Mouse (Mus musculus) CH12.LX (cell line): ENCODE results near the gene Lypd3. TPM values are rescaled to one million over a fixed set of nuclear protein-coding genes. Genes with fewer than 3 reads are reported as not detected.

Experiments
- DNase-seq: peaks from one replicate; pipeline ENCODE4 v3.0.0-alpha.2; 2013; ENCODE audit errors: extremely low read depth
- H3K27ac ChIP-seq: 2 replicates; pipeline ENCODE4 v1.5.1; 2012; ENCODE audit warnings: low read depth, mild to moderate bottlenecking, control low read depth, moderate library complexity; ENCODE audit not compliant: insufficient read depth
- H3K27me3 ChIP-seq: replicated peaks from 2 replicates; pipeline ENCODE3; 2012; ENCODE audit warnings: inconsistent platforms
- H3K36me3 ChIP-seq, 2 experiments: replicated peaks in 1 of 2; 2 replicates each; pipeline versions ENCODE3 to v1.6.1; 2012; ENCODE audit warnings: inconsistent platforms in 1 of 2, low read length in 1 of 2, mild to moderate bottlenecking in 1 of 2, mixed read lengths in 1 of 2, moderate library complexity in 1 of 2; ENCODE audit not compliant: control insufficient read depth in 1 of 2, insufficient read depth in 1 of 2
- H3K4me1 ChIP-seq, 2 experiments: 2 replicates each; pipeline ENCODE4 v1.6.1; 2012; ENCODE audit warnings: inconsistent platforms in 1 of 2, moderate library complexity in 1 of 2; ENCODE audit not compliant: insufficient read depth in 2 of 2, control insufficient read depth in 1 of 2
- H3K4me2 ChIP-seq: 2 replicates; pipeline ENCODE4 v1.6.1; 2012; ENCODE audit warnings: low read depth, mild to moderate bottlenecking, control low read depth; ENCODE audit not compliant: poor library complexity, insufficient read depth, severe bottlenecking
- H3K4me3 ChIP-seq, 3 experiments: fragments of 150-350 bp in 1 of 3; sonication (generic) in 1 of 3; replicated peaks in 1 of 3; 2 replicates each; pipeline versions ENCODE3 to v1.5.1; 2011 to 2012; ENCODE audit warnings: low read depth in 2 of 3, low read length in 2 of 3, mild to moderate bottlenecking in 2 of 3, moderate library complexity in 2 of 3, control low read depth in 1 of 3, improper control_type of control experiment in 1 of 3, inconsistent platforms in 1 of 3, mixed read lengths in 1 of 3; ENCODE audit not compliant: poor library complexity in 1 of 3
- H3K79me2 ChIP-seq: replicated peaks from 2 replicates; pipeline ENCODE4 v1.6.1; 2012; ENCODE audit warnings: mild to moderate bottlenecking, moderate library complexity; ENCODE audit not compliant: control insufficient read depth, poor library complexity, insufficient read depth, severe bottlenecking; ENCODE audit errors: extremely low read depth
- H3K9ac ChIP-seq: 2 replicates; pipeline ENCODE4 v1.6.1; 2012; ENCODE audit warnings: low read depth, mild to moderate bottlenecking, control low read depth, moderate library complexity; ENCODE audit not compliant: insufficient read depth
- H3K9me3 ChIP-seq: replicated peaks from 2 replicates; pipeline ENCODE3; 2012; ENCODE audit warnings: low read length, inconsistent platforms, mixed read lengths
- CHD1 ChIP-seq: IDR thresholded peaks from 2 replicates; pipeline ENCODE4 v1.6.1; 2012; ENCODE audit warnings: low read depth, low read length, improper control_type of control experiment, inconsistent platforms
- CHD2 ChIP-seq: IDR thresholded peaks from 2 replicates; pipeline ENCODE4 v1.6.1; 2011; ENCODE audit warnings: low read length, improper control_type of control experiment
- CTCF ChIP-seq, 2 experiments: IDR thresholded peaks in 1 of 2; conservative IDR thresholded peaks in 1 of 2; 2 replicates each; pipeline ENCODE4 v1.5.1; 2011 to 2012; ENCODE audit warnings: low read depth in 2 of 2, low read length in 2 of 2, improper control_type of control experiment in 1 of 2, inconsistent platforms in 1 of 2, mild to moderate bottlenecking in 1 of 2, moderate library complexity in 1 of 2
- E2F4 ChIP-seq: IDR thresholded peaks from 2 replicates; pipeline ENCODE4 v1.6.1; 2011; ENCODE audit warnings: low read depth, low read length, improper control_type of control experiment; ENCODE audit not compliant: insufficient replicate concordance
- ETS1 ChIP-seq: conservative IDR thresholded peaks from 2 replicates; pipeline ENCODE4 v1.6.1; 2012; ENCODE audit warnings: low read depth, mild to moderate bottlenecking, inconsistent platforms, low read length, improper control_type of control experiment, moderate library complexity
- HCFC1 ChIP-seq: IDR thresholded peaks from 2 replicates; pipeline ENCODE4 v1.6.1; 2012; ENCODE audit warnings: low read depth, mild to moderate bottlenecking, inconsistent platforms, low read length, improper control_type of control experiment
- JUND ChIP-seq: conservative IDR thresholded peaks from 2 replicates; pipeline ENCODE4 v1.6.1; 2011; ENCODE audit warnings: low read depth, low read length, improper control_type of control experiment
- MAX ChIP-seq: IDR thresholded peaks from 2 replicates; pipeline ENCODE4 v1.6.1; 2011; ENCODE audit warnings: low read length, improper control_type of control experiment
- MEF2A ChIP-seq: IDR thresholded peaks from 2 replicates; pipeline ENCODE4 v1.6.1; 2014; ENCODE audit warnings: low read depth, mild to moderate bottlenecking, inconsistent platforms, low read length, improper control_type of control experiment, borderline replicate concordance
- NELFE ChIP-seq: IDR thresholded peaks from 2 replicates; pipeline ENCODE4 v1.6.1; 2011; ENCODE audit warnings: low read depth, low read length, improper control_type of control experiment
- NRF1 ChIP-seq: IDR thresholded peaks from 2 replicates; pipeline ENCODE4 v1.6.1; 2014; ENCODE audit warnings: low read depth, mild to moderate bottlenecking, inconsistent platforms, low read length, improper control_type of control experiment, moderate library complexity
- POLR2A ChIP-seq: IDR thresholded peaks from 2 replicates; pipeline ENCODE4 v1.6.1; 2011; ENCODE audit warnings: low read depth, mild to moderate bottlenecking, improper control_type of control experiment, low read length
- RCOR1 ChIP-seq: conservative IDR thresholded peaks from 2 replicates; pipeline ENCODE4 v1.6.1; 2012; ENCODE audit warnings: low read depth, mild to moderate bottlenecking, inconsistent platforms, low read length, improper control_type of control experiment
- SMC3 ChIP-seq: IDR thresholded peaks from 2 replicates; pipeline ENCODE4 v1.6.1; 2011; ENCODE audit warnings: low read depth, low read length, improper control_type of control experiment
- USF1 ChIP-seq: IDR thresholded peaks from 2 replicates; pipeline ENCODE4 v1.6.1; 2014; ENCODE audit warnings: low read depth, mild to moderate bottlenecking, inconsistent platforms, low read length, improper control_type of control experiment
- ZC3H11A ChIP-seq: IDR thresholded peaks from 2 replicates; pipeline ENCODE4 v1.6.1; 2012; ENCODE audit warnings: low read depth, mild to moderate bottlenecking, inconsistent platforms, low read length, improper control_type of control experiment
- dilution Hi-C: fragments of 300-500 bp; cut with MboI; formaldehyde crosslinking; loops from 2 replicates; pipeline ENCODE4 v1.14.3; 2020; ENCODE audit warnings: low sequenced_read_pairs; ENCODE audit not compliant: extremely low pct_unique_long_range_greater_than_20kb, extremely low pct_ligation_motif_present
- in situ Hi-C: fragments of 300-500 bp; cut with MboI; formaldehyde crosslinking; loops from 3 replicates; pipeline ENCODE4 v1.14.3; 2019; ENCODE audit warnings: low sequenced_read_pairs, low pct_ligation_motif_present, low pct_unique_long_range_greater_than_20kb, mixed read lengths
- polyA plus RNA-seq: library from polyadenylated mRNA; unstranded; fragments of >175 nt; gene quantifications from 2 replicates; pipeline ENCODE4 v1.2.1, GENCODE M21; 2012; ENCODE audit warnings: low read depth; ENCODE audit not compliant: insufficient read length
- total RNA-seq, 2 experiments: library from RNA; depleted of rRNA; stranded (reverse); fragments of 300-350 nt in 1 of 2; fragments of >200 nt in 1 of 2; gene quantifications; 2 replicates each; pipeline ENCODE4 v1.2.3; 2012 to 2014

Lypd3 gene
- total and polyA plus RNA-seq, 3 experiments, result not detected

GRCm38 (mm10) chr7:24662575-24662974 is 26.2 kb downstream of the Lypd3 start (continued):
- TF ChIP-seq POLR2A (no peak), MAX (no peak), SMC3 (peak; percentile 81), HCFC1 (no peak), CTCF (conservative IDR thresholded peaks at IDR 0.05 in 1 of 2, IDR thresholded peaks at IDR 0.05 in 1 of 2; ENCODE audit: low read depth in 2 of 2, low read length in 2 of 2) (peak; percentile 93 to 98), ETS1 (no peak)

- no peaks in the 10 kb centered on the region for H3K9me3 ChIP-seq
- H3K27me3 ChIP-seq, result peaks cover 52% of the 10 kb centered on the region
- TF ChIP-seq JUND (no peak), MAX (no peak), NELFE (no peak), RCOR1 (no peak), ZC3H11A (no peak), MEF2A (no peak), USF1 (no peak), HCFC1 (no peak)
- dilution Hi-C loops (no loop called here), in situ Hi-C loops (no loop called here)
- H3K27ac ChIP-seq, result no peak overlapping the region
- no peak overlapping the region for H3K9ac ChIP-seq
- no peak for DNase-seq
- H3K36me3 ChIP-seq, result no peaks in the 10 kb centered on the region
- no peak overlapping the region for H3K4me2 ChIP-seq
- no peaks in the 10 kb centered on the region for H3K79me2 ChIP-seq
- no peak overlapping the region for H3K4me3 ChIP-seq
- peaks cover 0 to 2% of the 10 kb centered on the region in 2 experiments; a peak in 1 of 4 replicates for H3K4me1 ChIP-seq
Measured at GRCm38 (mm10) chr7:24664301-24664700, 28.0 kb downstream of the Lypd3 start.

- in situ Hi-C loops, result no loop called here
- no peak overlapping the region for H3K9ac ChIP-seq
- no peak for DNase-seq
- H3K9me3 ChIP-seq, result no peaks in the 10 kb centered on the region
- TF ChIP-seq CHD1 (no peak), MAX (no peak), E2F4 (no peak), NRF1 (no peak), ZC3H11A (no peak), CHD2 (no peak)
- H3K4me1 ChIP-seq, result peaks cover 0 to 2% of the 10 kb centered on the region in 2 experiments; a peak in 1 of 4 replicates
- no peaks in the 10 kb centered on the region for H3K36me3 ChIP-seq
- no peak overlapping the region for H3K27ac ChIP-seq
- peaks cover 57% of the 10 kb centered on the region for H3K27me3 ChIP-seq
- dilution Hi-C loops, result no loop called here
- no peak overlapping the region for H3K4me3 ChIP-seq
- H3K4me2 ChIP-seq, result no peak overlapping the region
- H3K79me2 ChIP-seq, result no peaks in the 10 kb centered on the region
Measured at GRCm38 (mm10) chr7:24664959-24665358, 28.6 kb downstream of the Lypd3 start.
